Mouse (Mus musculus): ENCODE measurements around the gene Vil1. TPM values are rescaled to one million over a fixed set of nuclear protein-coding genes. Genes with fewer than 3 reads are reported as not detected.

The Vil1 gene
- polyA plus RNA-seq, 1 experiment from 2014 or later, result 0.13 TPM

DNA sequence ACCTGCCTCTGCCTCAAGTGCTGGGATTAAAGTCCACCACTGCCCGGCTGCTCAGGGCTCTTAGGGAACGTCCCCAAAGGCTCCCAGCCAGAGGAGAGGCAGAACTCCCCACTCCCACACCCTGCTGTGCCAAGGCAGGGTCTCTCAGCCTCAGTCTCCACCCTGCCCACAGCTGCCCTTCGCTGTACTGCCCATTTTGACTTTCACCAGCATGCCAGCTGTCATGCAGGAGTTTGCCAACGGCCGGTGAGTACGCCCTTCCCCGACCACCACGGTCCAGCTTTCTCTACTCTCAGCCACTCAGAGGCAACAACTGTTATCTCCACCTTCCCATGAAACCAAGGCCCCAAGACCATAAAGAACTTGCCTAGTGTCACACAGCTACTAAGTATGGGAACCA lies 24.7 kb upstream of the Vil1 start:
- 85% methylated on average over 8 of the region's 8 CpGs for WGBS
- no peaks in the 10 kb centered on the region for H3K9me3 ChIP-seq (ENCODE audit: control insufficient read depth, low read length)
- H3K9ac ChIP-seq (ENCODE audit: low read depth, low read length), result no peak overlapping the region
- H3K27me3 ChIP-seq (replicated peaks; ENCODE audit: control insufficient read depth, insufficient read depth, low read length), result no peaks in the 10 kb centered on the region
- DNase-seq (ENCODE audit: low spot score), result no peak
- no peak overlapping the region for H3K27ac ChIP-seq (replicated peaks; ENCODE audit: low read depth, low read length)
- H3K4me1 ChIP-seq (ENCODE audit: control insufficient read depth, insufficient read depth, low read length), result peaks cover 12% of the 10 kb centered on the region
- no peak for ATAC-seq (ENCODE audit: low read depth)
- H3K4me3 ChIP-seq (ENCODE audit: low read depth, low read length), result no peak overlapping the region
- no peaks in the 10 kb centered on the region for H3K36me3 ChIP-seq (ENCODE audit: control insufficient read depth, insufficient read depth, low read length)
- no peak overlapping the region for H3K4me2 ChIP-seq (ENCODE audit: low read depth, low read length)

DNA sequence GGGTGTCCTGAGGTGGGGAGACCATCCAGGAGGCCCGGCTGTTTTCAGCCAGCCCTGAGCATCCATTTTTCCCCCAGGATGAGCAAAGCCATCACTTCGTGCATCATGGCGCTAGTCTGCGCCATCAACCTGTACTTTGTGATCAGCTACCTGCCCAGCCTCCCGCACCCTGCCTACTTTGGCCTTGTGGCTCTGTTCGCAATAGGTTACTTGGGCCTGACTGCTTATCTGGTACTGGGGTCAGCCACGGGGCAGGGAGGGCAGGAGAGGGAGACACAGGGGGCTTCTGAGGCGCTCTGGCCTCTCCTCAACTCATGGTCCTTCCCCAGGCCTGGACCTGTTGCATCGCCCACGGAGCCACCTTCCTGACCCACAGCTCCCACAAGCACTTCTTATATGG lies 24.1 kb upstream of the Vil1 start:
- Histone ChIP-seq H3K36me3 (ENCODE audit: control insufficient read depth, insufficient read depth, low read length) (no peaks in the 10 kb centered on the region), H3K27ac (replicated peaks; ENCODE audit: low read depth, low read length) (no peak overlapping the region), H3K9me3 (ENCODE audit: control insufficient read depth, low read length) (no peaks in the 10 kb centered on the region), H3K4me1 (ENCODE audit: control insufficient read depth, insufficient read depth, low read length) (peaks cover 15% of the 10 kb centered on the region), H3K4me3 (ENCODE audit: low read depth, low read length) (no peak overlapping the region), H3K9ac (ENCODE audit: low read depth, low read length) (no peak overlapping the region), H3K27me3 (replicated peaks; ENCODE audit: control insufficient read depth, insufficient read depth, low read length) (no peaks in the 10 kb centered on the region), H3K4me2 (ENCODE audit: low read depth, low read length) (no peak overlapping the region)
- ATAC-seq (ENCODE audit: low read depth) (no peak), DNase-seq (ENCODE audit: low spot score) (no peak)
- WGBS, result 95% methylated on average over 10 of the region's 10 CpGs

DNA sequence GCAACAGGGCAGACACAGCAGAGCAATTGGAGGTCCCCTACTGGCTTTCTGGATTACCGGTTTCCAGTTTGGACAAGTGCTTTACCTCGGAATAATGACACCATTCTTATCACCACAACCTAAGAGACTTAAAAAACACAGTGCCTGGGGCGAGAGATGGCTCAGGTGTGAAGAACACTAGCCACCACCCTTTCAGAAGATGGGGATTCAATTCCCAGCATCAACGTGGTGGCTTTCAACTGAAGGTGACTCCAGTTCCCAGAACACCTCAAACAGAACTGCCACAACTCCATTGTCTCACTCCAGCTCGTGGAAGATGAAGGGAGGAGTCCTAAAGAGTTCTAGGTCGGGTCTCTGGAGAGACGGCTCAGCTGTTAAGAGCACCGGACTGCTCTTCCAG lies 23.6 kb upstream of the Vil1 start:
- Histone ChIP-seq H3K4me3 (ENCODE audit: low read depth, low read length) (no peak overlapping the region), H3K27me3 (replicated peaks; ENCODE audit: control insufficient read depth, insufficient read depth, low read length) (no peaks in the 10 kb centered on the region), H3K27ac (replicated peaks; ENCODE audit: low read depth, low read length) (no peak overlapping the region), H3K9ac (ENCODE audit: low read depth, low read length) (no peak overlapping the region), H3K4me1 (ENCODE audit: control insufficient read depth, insufficient read depth, low read length) (peaks cover 15% of the 10 kb centered on the region), H3K9me3 (ENCODE audit: control insufficient read depth, low read length) (no peaks in the 10 kb centered on the region), H3K4me2 (ENCODE audit: low read depth, low read length) (no peak overlapping the region), H3K36me3 (ENCODE audit: control insufficient read depth, insufficient read depth, low read length) (no peaks in the 10 kb centered on the region)
- 82% methylated on average over 8 of the region's 8 CpGs for WGBS
- DNase-seq (ENCODE audit: low spot score), result no peak
- no peak for ATAC-seq (ENCODE audit: low read depth)

DNA sequence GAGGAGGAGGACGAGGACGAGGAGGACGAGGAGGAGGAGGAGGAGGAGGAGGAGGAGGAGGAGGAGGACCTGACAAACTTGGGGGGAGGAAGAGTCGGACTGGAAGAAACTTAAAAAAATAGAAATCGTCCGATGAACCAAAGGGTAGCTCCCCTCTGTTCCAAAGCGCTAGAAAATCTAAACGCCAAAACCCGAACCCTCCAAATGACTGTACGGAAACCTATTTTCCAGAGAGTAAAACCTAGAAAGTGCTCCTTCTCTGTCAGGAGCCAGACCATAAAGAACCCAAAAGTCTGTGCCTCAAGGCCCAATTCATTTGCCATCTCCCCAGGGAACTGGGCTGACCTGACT lies 22.8 kb upstream of the Vil1 start:
- Histone ChIP-seq H3K9ac (ENCODE audit: low read depth, low read length) (peak overlapping the region; percentile 72), H3K36me3 (ENCODE audit: control insufficient read depth, insufficient read depth, low read length) (no peaks in the 10 kb centered on the region), H3K4me3 (ENCODE audit: low read depth, low read length) (peak overlapping the region; percentile 47), H3K4me2 (ENCODE audit: low read depth, low read length) (peak overlapping the region; percentile 61), H3K4me1 (ENCODE audit: control insufficient read depth, insufficient read depth, low read length) (peaks cover 15% of the 10 kb centered on the region), H3K27ac (replicated peaks; ENCODE audit: low read depth, low read length) (peak overlapping the region; percentile 93), H3K27me3 (replicated peaks; ENCODE audit: control insufficient read depth, insufficient read depth, low read length) (no peaks in the 10 kb centered on the region), H3K9me3 (ENCODE audit: control insufficient read depth, low read length) (no peaks in the 10 kb centered on the region)
- WGBS, result 56% methylated on average over 7 of the region's 10 CpGs
- ATAC-seq (ENCODE audit: low read depth) (no peak), DNase-seq (ENCODE audit: low spot score) (no peak)

DNA sequence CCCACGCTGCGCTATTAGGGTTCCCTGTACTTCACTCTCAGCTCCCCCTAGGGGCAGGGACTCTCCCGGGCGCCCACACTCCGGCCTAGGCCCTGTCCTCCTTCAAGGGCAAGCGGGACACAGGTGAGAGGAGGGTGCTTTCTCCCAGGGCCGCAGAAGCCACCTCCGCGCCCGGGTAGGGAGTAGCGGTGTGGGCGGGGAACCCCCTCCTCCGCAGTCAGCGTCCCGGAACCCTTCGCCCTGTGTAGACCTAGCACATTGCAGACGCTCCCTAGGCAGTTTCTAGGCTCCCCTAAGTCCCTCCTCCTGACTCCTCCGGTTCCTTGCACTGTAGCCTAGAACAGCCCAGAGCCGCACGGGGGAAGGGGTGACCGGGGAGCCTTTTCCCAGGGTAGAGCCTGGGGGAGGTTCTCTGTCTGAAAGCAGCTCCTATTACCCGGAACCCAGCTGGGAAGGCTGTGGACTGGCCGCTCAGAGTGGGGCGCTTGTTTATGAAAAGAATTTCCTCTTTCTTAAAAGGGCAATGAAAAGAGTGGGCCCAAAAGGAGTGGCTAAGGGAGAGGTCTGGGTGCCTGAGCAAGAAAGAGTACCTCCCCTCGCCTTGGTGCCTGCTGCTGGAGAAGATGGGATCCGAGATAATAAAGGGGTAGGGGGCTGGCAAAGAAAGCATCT lies 22.3 kb upstream of the Vil1 start:
- Histone ChIP-seq H3K9me3 (ENCODE audit: control insufficient read depth, low read length) (no peaks in the 10 kb centered on the region), H3K27ac (replicated peaks; ENCODE audit: low read depth, low read length) (peak overlapping the region; percentile 93), H3K4me2 (ENCODE audit: low read depth, low read length) (peak overlapping the region; percentile 61), H3K4me3 (ENCODE audit: low read depth, low read length) (peak overlapping the region; percentile 47), H3K36me3 (ENCODE audit: control insufficient read depth, insufficient read depth, low read length) (no peaks in the 10 kb centered on the region), H3K27me3 (replicated peaks; ENCODE audit: control insufficient read depth, insufficient read depth, low read length) (no peaks in the 10 kb centered on the region), H3K4me1 (ENCODE audit: control insufficient read depth, insufficient read depth, low read length) (peaks cover 15% of the 10 kb centered on the region), H3K9ac (ENCODE audit: low read depth, low read length) (peak overlapping the region; percentile 72)
- peak; percentile 93 for ATAC-seq (ENCODE audit: low read depth)
- under 1% methylated on average over 19 of the region's 26 CpGs for WGBS
- DNase-seq (ENCODE audit: low spot score), result peak; percentile 98

DNA sequence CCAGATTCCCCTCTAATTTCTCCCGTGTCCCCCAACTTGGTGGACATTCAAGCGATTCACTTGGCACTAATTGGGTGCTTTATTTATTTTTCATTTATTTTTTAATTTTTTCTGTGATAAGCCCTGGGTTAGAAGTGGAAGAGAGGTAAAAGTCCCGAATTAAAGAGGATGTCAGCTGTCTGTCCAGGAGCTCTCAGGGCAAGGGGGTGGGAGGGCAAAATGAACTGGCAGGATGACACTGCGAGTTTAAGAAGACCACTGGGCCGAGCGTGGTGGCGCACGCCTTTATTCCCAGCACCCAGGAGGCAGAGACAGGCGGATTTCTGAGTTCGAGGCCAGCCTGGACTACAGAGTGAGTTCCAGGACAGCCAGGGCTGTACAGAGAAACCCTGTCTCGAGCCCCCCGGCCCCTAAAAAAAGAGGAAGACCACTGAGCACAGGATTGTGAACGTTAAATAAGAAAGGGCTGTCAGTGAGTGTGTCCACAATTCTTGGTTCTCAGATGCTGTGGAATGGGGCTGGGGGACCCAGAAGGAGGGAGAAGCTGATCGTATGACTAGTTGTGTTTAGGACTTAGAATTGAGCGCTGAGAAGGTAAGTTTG lies 21.7 kb upstream of the Vil1 start:
- H3K27me3 ChIP-seq (replicated peaks; ENCODE audit: control insufficient read depth, insufficient read depth, low read length), result no peaks in the 10 kb centered on the region

DNA sequence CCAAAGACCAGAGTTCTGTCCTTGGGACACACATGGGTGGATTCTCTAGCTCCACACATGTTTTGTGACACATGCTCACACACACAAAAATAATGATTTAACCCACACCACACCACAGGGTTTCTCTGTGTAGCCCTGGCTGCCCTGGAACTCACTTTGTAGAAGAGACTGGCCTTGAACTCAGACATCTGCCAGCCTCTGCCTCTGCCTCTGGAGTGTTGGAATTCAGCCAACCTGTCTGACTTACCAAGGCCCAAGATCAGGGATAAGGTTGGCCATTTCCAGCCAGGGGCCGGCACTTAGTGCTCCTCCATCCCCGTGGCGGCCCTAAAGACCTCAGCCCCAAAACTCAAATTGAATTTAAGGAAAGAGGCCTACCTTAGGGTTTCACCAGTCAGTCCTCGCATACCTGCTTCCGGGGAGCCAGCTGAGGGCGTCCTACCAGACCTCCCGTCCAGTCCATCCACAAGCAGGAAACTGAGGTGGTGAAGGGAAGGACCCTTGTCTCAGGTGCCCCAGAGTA lies 20.7 kb upstream of the Vil1 start:
- Histone ChIP-seq H3K9ac (ENCODE audit: low read depth, low read length) (no peak overlapping the region), H3K4me3 (ENCODE audit: low read depth, low read length) (no peak overlapping the region), H3K4me1 (ENCODE audit: control insufficient read depth, insufficient read depth, low read length) (peaks cover 22% of the 10 kb centered on the region), H3K36me3 (ENCODE audit: control insufficient read depth, insufficient read depth, low read length) (peaks cover 2% of the 10 kb centered on the region; the same call in 1 of the 2 replicates), H3K27ac (replicated peaks; ENCODE audit: low read depth, low read length) (no peak overlapping the region), H3K27me3 (replicated peaks; ENCODE audit: control insufficient read depth, insufficient read depth, low read length) (no peaks in the 10 kb centered on the region), H3K9me3 (ENCODE audit: control insufficient read depth, low read length) (no peaks in the 10 kb centered on the region), H3K4me2 (ENCODE audit: low read depth, low read length) (no peak overlapping the region)
- DNase-seq (ENCODE audit: low spot score) (no peak), ATAC-seq (ENCODE audit: low read depth) (no peak)
- 71% methylated on average over 7 of the region's 7 CpGs for WGBS

More for the DNA sequence above, 21.7 kb upstream of the Vil1 start:
- H3K9ac ChIP-seq (ENCODE audit: low read depth, low read length), result peak overlapping the region; percentile 72; the same call in 1 of the 2 replicates
- DNase-seq (ENCODE audit: low spot score) (no peak), ATAC-seq (ENCODE audit: low read depth) (no peak)
- H3K36me3 ChIP-seq (ENCODE audit: control insufficient read depth, insufficient read depth, low read length), result no peaks in the 10 kb centered on the region
- WGBS, result 47% methylated on average over 15 of the region's 15 CpGs
- peaks cover 15% of the 10 kb centered on the region for H3K4me1 ChIP-seq (ENCODE audit: control insufficient read depth, insufficient read depth, low read length)
- peak overlapping the region; percentile 47 for H3K4me3 ChIP-seq (ENCODE audit: low read depth, low read length)
- no peaks in the 10 kb centered on the region for H3K9me3 ChIP-seq (ENCODE audit: control insufficient read depth, low read length)
- peak overlapping the region; percentile 61 for H3K4me2 ChIP-seq (ENCODE audit: low read depth, low read length)
- H3K27ac ChIP-seq (replicated peaks; ENCODE audit: low read depth, low read length), result peak overlapping the region; percentile 93

DNA sequence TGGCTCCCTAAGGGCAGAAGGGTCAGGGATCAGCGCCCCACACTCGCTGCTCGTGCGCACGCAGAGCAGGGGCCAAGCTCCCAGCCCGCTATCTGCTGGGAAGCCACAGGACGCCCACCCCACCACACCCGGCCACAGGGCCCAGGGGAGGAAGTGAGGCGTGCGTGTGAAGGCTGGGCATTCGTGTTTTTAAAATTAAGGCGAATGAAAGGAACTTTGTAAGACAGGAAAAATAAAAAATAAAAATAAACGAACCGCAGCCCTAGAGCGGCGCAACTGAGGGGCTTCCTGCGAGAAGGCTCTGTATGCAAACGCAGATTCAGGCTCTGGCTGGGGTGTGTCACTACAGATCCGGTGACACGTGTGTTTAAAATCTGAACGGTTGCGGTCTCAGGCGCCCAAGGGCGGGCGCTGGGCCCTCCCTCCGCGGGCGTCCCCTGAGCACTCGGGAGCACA lies 19.3 kb upstream of the Vil1 start:
- Histone ChIP-seq H3K27ac (replicated peaks; ENCODE audit: low read depth, low read length) (peak overlapping the region; percentile 99), H3K9me3 (ENCODE audit: control insufficient read depth, low read length) (no peaks in the 10 kb centered on the region), H3K4me3 (ENCODE audit: low read depth, low read length) (peak overlapping the region; percentile 91), H3K9ac (ENCODE audit: low read depth, low read length) (peak overlapping the region; percentile 56), H3K4me2 (ENCODE audit: low read depth, low read length) (peak overlapping the region; percentile 96), H3K27me3 (replicated peaks; ENCODE audit: control insufficient read depth, insufficient read depth, low read length) (no peaks in the 10 kb centered on the region), H3K36me3 (ENCODE audit: control insufficient read depth, insufficient read depth, low read length) (peaks cover 16% of the 10 kb centered on the region), H3K4me1 (ENCODE audit: control insufficient read depth, insufficient read depth, low read length) (peaks cover 27% of the 10 kb centered on the region)
- ATAC-seq (ENCODE audit: low read depth), result 0 out of 2 replicates have a peak, but pooled peaks have one; percentile 1
- DNase-seq (ENCODE audit: low spot score), result peak; percentile 89
- WGBS, result 4% methylated on average over 26 of the region's 29 CpGs
